Mouse (Mus musculus) C2C12 (cell line): ENCODE measurements around the gene Lim2. TPM values are rescaled to one million over a fixed set of nuclear protein-coding genes. Genes with fewer than 3 reads are reported as not detected.

Experiments
- H3K27me3 ChIP-seq: one replicate; pipeline ENCODE4 v1.6.1; 2011; ENCODE audit not compliant: control insufficient read depth, insufficient read depth, insufficient read length
- H3K36me3 ChIP-seq: one replicate; pipeline ENCODE4 v1.6.1; 2011; ENCODE audit not compliant: control insufficient read depth, insufficient read depth
- H3K4me3 ChIP-seq: one replicate; pipeline ENCODE4 v1.5.1; 2011; ENCODE audit warnings: mild to moderate bottlenecking, control low read depth; ENCODE audit not compliant: poor library complexity, insufficient read depth, severe bottlenecking
- H3K79me2 ChIP-seq: one replicate; pipeline ENCODE4 v1.6.1; 2011; ENCODE audit not compliant: control insufficient read depth, insufficient read depth
- H3K79me3 ChIP-seq: one replicate; pipeline ENCODE4 v1.6.1; 2011; ENCODE audit warnings: low read depth, control low read depth
- H3ac ChIP-seq: one replicate; pipeline ENCODE3; 2011; ENCODE audit warnings: low read depth; ENCODE audit not compliant: control insufficient read depth, insufficient read length
- CEBPB ChIP-seq: IDR thresholded peaks from one replicate; pipeline ENCODE4 v1.6.1; 2011; ENCODE audit warnings: low read depth, mild to moderate bottlenecking, control low read depth, moderate library complexity
- CTCF ChIP-seq: IDR thresholded peaks from one replicate; pipeline ENCODE4 v1.5.1; 2011; ENCODE audit not compliant: control insufficient read depth, insufficient read depth, insufficient read length
- FOSL1 ChIP-seq: IDR thresholded peaks from one replicate; pipeline ENCODE4 v1.8.0; 2011; ENCODE audit warnings: mild to moderate bottlenecking, low read length; ENCODE audit not compliant: poor library complexity, insufficient read depth, severe bottlenecking
- MAX ChIP-seq: IDR thresholded peaks from one replicate; pipeline ENCODE4 v1.6.1; 2011; ENCODE audit warnings: mild to moderate bottlenecking, control low read depth
- MYOD1 ChIP-seq: IDR thresholded peaks from one replicate; pipeline ENCODE4 v1.6.1; 2011; ENCODE audit warnings: low read depth; ENCODE audit not compliant: control insufficient read depth, insufficient read length
- MYOG ChIP-seq: IDR thresholded peaks from one replicate; pipeline ENCODE4 v1.6.1; 2011; ENCODE audit not compliant: control insufficient read depth, insufficient read length; ENCODE audit errors: extremely low read depth
- USF1 ChIP-seq: IDR thresholded peaks from one replicate; pipeline ENCODE4 v1.6.1; 2011; ENCODE audit warnings: low read depth, mild to moderate bottlenecking, control low read depth, moderate library complexity
- polyA plus RNA-seq: library from polyadenylated mRNA; unstranded; fragments of >200 nt; fragmentation: generic; extraction: Trizol; gene quantifications from one replicate; pipeline ENCODE4 v1.2.1, GENCODE M21; 2012; ENCODE audit warnings: missing spikeins

The Lim2 gene
- polyA plus RNA-seq, 1 experiment, result 0.01 TPM

DNA sequence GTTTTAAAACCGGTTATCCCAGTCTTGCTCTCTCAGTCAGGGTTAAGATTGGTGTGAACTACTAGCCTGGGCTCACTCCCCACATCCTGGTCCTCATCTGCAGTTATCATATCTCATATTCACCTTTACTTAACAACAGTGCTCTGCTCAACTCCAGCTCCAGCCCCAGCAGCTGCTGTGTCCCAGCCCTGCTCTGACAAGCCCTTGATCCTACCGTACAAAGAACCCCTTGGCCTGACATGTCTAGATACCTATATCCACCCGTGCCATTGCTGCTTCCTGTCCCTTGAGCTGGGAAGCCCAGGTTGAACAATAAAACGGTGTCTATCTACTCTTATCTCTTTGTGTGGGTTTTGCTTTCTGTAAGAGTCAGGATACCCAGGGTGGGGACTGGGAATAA, 2.0 kb downstream of the Lim2 start:
- H3ac ChIP-seq, result no peak overlapping the region
- no peaks in the 10 kb centered on the region for H3K79me3 ChIP-seq
- H3K79me2 ChIP-seq, result no peaks in the 10 kb centered on the region
- no peak for TF ChIP-seq USF1
- no peak for TF ChIP-seq FOSL1
- no peak for TF ChIP-seq MYOG
- no peak for TF ChIP-seq CEBPB
- no peak for TF ChIP-seq MAX
- no peak for TF ChIP-seq MYOD1
- no peak for TF ChIP-seq CTCF
- no peak overlapping the region for H3K4me3 ChIP-seq
- no peaks in the 10 kb centered on the region for H3K36me3 ChIP-seq
- H3K27me3 ChIP-seq, result no peaks in the 10 kb centered on the region

DNA sequence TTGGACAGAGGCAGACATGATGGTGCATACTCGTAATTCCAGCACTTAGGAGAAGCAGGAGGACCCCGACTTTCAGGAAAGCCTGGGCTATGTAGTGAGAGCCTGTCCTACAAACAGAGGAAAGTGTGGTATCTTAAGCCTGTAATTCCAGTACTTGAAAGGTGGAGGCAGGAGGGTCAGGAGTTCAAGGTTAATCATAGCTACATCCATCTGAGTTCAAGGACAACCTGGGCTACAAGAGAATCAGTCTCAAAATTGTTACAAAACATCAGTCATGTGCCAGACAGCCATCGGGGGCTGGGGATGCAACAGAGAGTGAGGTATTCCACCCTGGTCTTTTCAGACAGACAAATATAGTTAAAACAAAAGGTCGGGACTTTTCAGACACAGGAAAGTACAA, 5.4 kb downstream of the Lim2 start:
- TF ChIP-seq MYOG (no peak), MYOD1 (no peak), FOSL1 (no peak), MAX (no peak), USF1 (no peak), CTCF (no peak), CEBPB (no peak)
- Histone ChIP-seq H3K79me2 (no peaks in the 10 kb centered on the region), H3K79me3 (no peaks in the 10 kb centered on the region), H3K4me3 (no peak overlapping the region), H3ac (no peak overlapping the region), H3K27me3 (no peaks in the 10 kb centered on the region), H3K36me3 (no peaks in the 10 kb centered on the region)

- no peak overlapping the region for H3K4me3 ChIP-seq
- no peaks in the 10 kb centered on the region for H3K27me3 ChIP-seq
- TF ChIP-seq MYOG (no peak), USF1 (no peak), CEBPB (no peak), MAX (no peak), CTCF (no peak), MYOD1 (no peak), FOSL1 (no peak)
- no peak overlapping the region for H3ac ChIP-seq
- H3K79me2 ChIP-seq, result no peaks in the 10 kb centered on the region
- H3K79me3 ChIP-seq, result no peaks in the 10 kb centered on the region
- no peaks in the 10 kb centered on the region for H3K36me3 ChIP-seq
These were observed 7.2 kb downstream of the Lim2 start for GRCm38 (mm10) chr7:43434676-43435075.

- no peak within 1 kb of the TSS for H3ac ChIP-seq
- H3K79me2 ChIP-seq, result no peaks in the 10 kb centered on the region
- no peaks in the 10 kb centered on the region for H3K79me3 ChIP-seq
- TF ChIP-seq MYOD1, result no peak
- TF ChIP-seq CTCF, result no peak
- TF ChIP-seq USF1, result no peak
- TF ChIP-seq MYOG, result no peak
- TF ChIP-seq CEBPB, result no peak
- no peak for TF ChIP-seq FOSL1
- no peaks in the 10 kb centered on the region for H3K27me3 ChIP-seq
- H3K4me3 ChIP-seq, result no peak within 1 kb of the TSS
- H3K36me3 ChIP-seq, result no peaks in the 10 kb centered on the region
These were observed 9.1 kb downstream of the Lim2 start, which contains the start of gene Nkg7 for GRCm38 (mm10) chr7:43436341-43437255. Gene Nkg7 (plus strand): TSS chr7:43437073.

- H3K79me3 ChIP-seq, result no peaks in the 10 kb centered on the region
- H3K27me3 ChIP-seq, result no peaks in the 10 kb centered on the region
- H3K4me3 ChIP-seq, result no peak overlapping the region
- no peak overlapping the region for H3ac ChIP-seq
- no peaks in the 10 kb centered on the region for H3K36me3 ChIP-seq
- H3K79me2 ChIP-seq, result no peaks in the 10 kb centered on the region
- no peak for TF ChIP-seq CEBPB
- TF ChIP-seq MYOD1, result no peak
- no peak for TF ChIP-seq USF1
- TF ChIP-seq MAX, result no peak
- no peak for TF ChIP-seq FOSL1
- TF ChIP-seq CTCF, result no peak
- no peak for TF ChIP-seq MYOG
These were observed 11.1 kb downstream of the Lim2 start for GRCm38 (mm10) chr7:43438611-43439010.

- Histone ChIP-seq H3K4me3 (no peak within 1 kb of the TSS), H3K79me3 (peaks cover 8% of the 10 kb centered on the region), H3ac (no peak within 1 kb of the TSS), H3K36me3 (no peaks in the 10 kb centered on the region), H3K79me2 (peaks cover 14% of the 10 kb centered on the region), H3K27me3 (no peaks in the 10 kb centered on the region)
- TF ChIP-seq USF1 (no peak), FOSL1 (no peak), MYOD1 (no peak), MAX (no peak), MYOG (no peak), CEBPB (no peak)
These were observed 13.0 kb downstream of the Lim2 start, which contains the start of gene Cldnd2 for GRCm38 (mm10) chr7:43440482-43440881. Gene Cldnd2 (plus strand): TSS chr7:43440782.
